In the genomic region with DNA sequence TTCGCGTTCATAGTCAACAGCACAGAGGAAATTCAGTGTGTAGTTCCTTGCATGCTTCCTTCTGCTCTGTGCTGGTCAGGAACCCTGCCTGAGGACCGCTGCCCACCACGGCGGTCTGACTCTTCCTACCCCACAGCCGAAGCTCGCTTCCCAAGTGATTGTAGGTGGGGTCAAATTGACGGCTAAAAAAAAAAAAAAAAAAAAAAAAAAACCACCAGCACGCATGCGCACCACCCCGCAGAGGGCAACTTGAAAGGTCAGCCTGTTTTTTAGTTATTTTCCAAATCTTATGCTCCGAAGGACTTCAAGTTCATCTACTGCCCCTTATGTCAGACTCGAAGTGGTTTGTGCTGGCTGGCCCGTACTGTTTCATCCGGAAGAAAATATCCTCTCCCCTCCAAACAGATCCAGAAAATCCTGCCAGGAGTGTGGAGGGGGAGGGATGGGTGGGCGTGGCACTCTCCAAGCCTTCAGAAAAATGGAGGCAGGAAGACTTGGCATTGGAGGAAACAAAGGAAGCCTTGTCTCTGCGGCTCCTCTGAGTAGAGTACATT, we compare ENCODE assay signal across 23 mouse cellular contexts.
DNase-seq lines count a peak whose midpoint lies in the region; ATAC-seq and TF ChIP-seq lines count a peak whose summit lies in the region.
"Had no signal": no experiment of that assay in that cellular context is flagged by ENCODE, and none has a peak within 500 bp of the region (broad histone marks: within the 10 kb centered on the region; RNA-seq: fewer than 3 reads in every experiment).

No protein-coding gene starts in this region.

- no peaks in the 10 kb centered on the region for H3K79me2 ChIP-seq in CH12.LX (replicated peaks; ENCODE audit: control insufficient read depth, extremely low read depth, insufficient read depth, poor library complexity, severe bottlenecking)

- H3K9ac ChIP-seq in lung, embryonic 16.5 days (ENCODE audit: low read length): no peak overlapping the region
- no peak overlapping the region for H3K9ac ChIP-seq in CH12.LX (ENCODE audit: insufficient read depth, low read depth)
- H3K9ac ChIP-seq: hindbrain, embryonic 12.5 days had no signal

- DNase-seq in embryo, embryonic 11 days: peak; percentile 14
- DNase-seq in embryo, embryonic 10 days (ENCODE audit: low spot score): no peak
- DNase-seq in lung, postnatal 25 days (ENCODE audit: low spot score): no peak
- DNase-seq in CH12.LX (ENCODE audit: extremely low read depth): no peak
- peak; percentile 29 for DNase-seq in embryonic facial prominence, embryonic 10.5 days (ENCODE audit: low spot score)
- DNase-seq in kidney, adult 9 months: no peak
- DNase-seq: adrenal gland, adult 2 months; cerebellum, adult 11-12 months; cerebellum, postnatal 14 days; gastrocnemius, postnatal 10 days; kidney, adult 18-20 months; retina, postnatal 1 day; right cerebral cortex, postnatal 25 days; thymus, postnatal 14 days had no signal

- in situ Hi-C loops in CH12.LX (cut with MboI; ENCODE audit: low pct_ligation_motif_present, low pct_unique_long_range_greater_than_20kb, low sequenced_read_pairs): loop anchor here (25.0 kb wide), 1 partner anchor 144 kb away; no protein-coding TSS in a partner anchor

- no peak for TF ChIP-seq CTCF in CH12.LX (conservative IDR thresholded peaks at IDR 0.05 in 1 of 2, IDR thresholded peaks at IDR 0.05 in 1 of 2; ENCODE audit: low read depth in 2 of 2, low read length in 2 of 2)

- no peak overlapping the region for H3K27ac ChIP-seq in lung, embryonic 16.5 days (ENCODE audit: low read length)
- no peak overlapping the region for H3K27ac ChIP-seq in CH12.LX (ENCODE audit: insufficient read depth, low read depth)
- no peak overlapping the region for H3K27ac ChIP-seq in embryonic facial prominence, embryonic 10.5 days (replicated peaks)
- H3K27ac ChIP-seq: forebrain, embryonic 10.5 days; hindbrain, embryonic 12.5 days; kidney, postnatal 0 days had no signal

- H3K27me3 ChIP-seq in lung, embryonic 16.5 days (ENCODE audit: control insufficient read depth, insufficient read depth, low read depth, low read length): no peaks in the 10 kb centered on the region
- H3K27me3 ChIP-seq in CH12.LX (replicated peaks): no peaks in the 10 kb centered on the region
- H3K27me3 ChIP-seq in embryonic facial prominence, embryonic 10.5 days (replicated peaks; ENCODE audit: low read depth, poor library complexity, severe bottlenecking): no peaks in the 10 kb centered on the region
- H3K27me3 ChIP-seq: hindbrain, embryonic 12.5 days had no signal

- ATAC-seq in lung, embryonic 16.5 days (ENCODE audit: low read depth): no peak
- no peak for ATAC-seq in megakaryocyte, adult 5-6 weeks (ENCODE audit: poor library complexity, severe bottlenecking)
- ATAC-seq: forebrain, embryonic 16.5 days; inflammation-experienced regulatory T-cells, adult 6 months had no signal

- no peak overlapping the region for H3K4me3 ChIP-seq in lung, embryonic 16.5 days (ENCODE audit: low read length)
- no peak overlapping the region for H3K4me3 ChIP-seq in CH12.LX (replicated peaks in 1 of 3; ENCODE audit: low read depth in 2 of 3, low read length in 2 of 3, poor library complexity in 1 of 3)
- no peak overlapping the region for H3K4me3 ChIP-seq in embryonic facial prominence, embryonic 10.5 days
- H3K4me3 ChIP-seq: forebrain, embryonic 10.5 days; hindbrain, embryonic 12.5 days had no signal

- no peak for TF ChIP-seq EP300 in CH12.LX (IDR thresholded peaks at IDR 0.05; ENCODE audit: low read length)

- no peak for TF ChIP-seq POLR2A in CH12.LX (IDR thresholded peaks at IDR 0.05; ENCODE audit: low read depth, low read length)

- H3K4me2 ChIP-seq in lung, embryonic 16.5 days (ENCODE audit: low read depth, low read length): peak overlapping the region; percentile 2
- H3K4me2 ChIP-seq in CH12.LX (ENCODE audit: insufficient read depth, low read depth, poor library complexity, severe bottlenecking): no peak overlapping the region
- H3K4me2 ChIP-seq: heart, embryonic 11.5 days; hindbrain, embryonic 12.5 days; midbrain, embryonic 11.5 days had no signal

- WGBS in lung, embryonic 16.5 days: 54% methylated on average over 17 of the region's 17 CpGs
- WGBS in embryonic facial prominence, embryonic 10.5 days: 67% methylated on average over 17 of the region's 17 CpGs

- no peak for TF ChIP-seq RAD21 in CH12.LX (IDR thresholded peaks at IDR 0.05; ENCODE audit: low read depth, low read length)

- no peaks in the 10 kb centered on the region for H3K9me3 ChIP-seq in lung, embryonic 16.5 days (ENCODE audit: control insufficient read depth, low read length)
- no peaks in the 10 kb centered on the region for H3K9me3 ChIP-seq in CH12.LX (replicated peaks; ENCODE audit: low read length)
- no peaks in the 10 kb centered on the region for H3K9me3 ChIP-seq in embryonic facial prominence, embryonic 10.5 days
- H3K9me3 ChIP-seq: forebrain, embryonic 10.5 days; hindbrain, embryonic 12.5 days had no signal

- H3K36me3 ChIP-seq in lung, embryonic 16.5 days (ENCODE audit: control insufficient read depth, insufficient read depth, low read length): no peaks in the 10 kb centered on the region
- no peaks in the 10 kb centered on the region for H3K36me3 ChIP-seq in CH12.LX (replicated peaks in 1 of 2; ENCODE audit: control insufficient read depth in 1 of 2, insufficient read depth in 1 of 2, low read length in 1 of 2)
- H3K36me3 ChIP-seq in embryonic facial prominence, embryonic 10.5 days (replicated peaks): no peaks in the 10 kb centered on the region
- H3K36me3 ChIP-seq: forebrain, embryonic 10.5 days; hindbrain, embryonic 12.5 days had no signal

- H3K4me1 ChIP-seq in lung, embryonic 16.5 days (replicated peaks; ENCODE audit: control insufficient read depth, insufficient read depth, low read length): no peaks in the 10 kb centered on the region
- H3K4me1 ChIP-seq in CH12.LX (ENCODE audit: control insufficient read depth in 1 of 2, insufficient read depth in 2 of 2): peaks cover 4 to 6% of the 10 kb centered on the region in 2 experiments; a peak in 2 of 4 replicates
- H3K4me1 ChIP-seq in embryonic facial prominence, embryonic 10.5 days: peaks cover 6% of the 10 kb centered on the region
- H3K4me1 ChIP-seq: forebrain, embryonic 10.5 days had no signal

- dilution Hi-C loops in CH12.LX (cut with MboI; ENCODE audit: extremely low pct_ligation_motif_present, extremely low pct_unique_long_range_greater_than_20kb, low sequenced_read_pairs): no loop called here

TF ChIP-seq in CH12.LX, 34 proteins besides CTCF, POLR2A, EP300 and RAD21:
- TF ChIP-seq CHD2 (IDR thresholded peaks at IDR 0.05; ENCODE audit: low read length): no peak
- TF ChIP-seq ZNF384 (IDR thresholded peaks at IDR 0.05; ENCODE audit: low read depth, low read length): 0 out of 2 replicates have a peak, but pooled peaks have one; percentile 20

Comparison
In these comparisons a context has a peak if more than half of its experiments do, and no peak if none do; other contexts are left out.
1. DNase-seq: peak in embryo, embryonic 11 days (single experiment) and embryonic facial prominence, embryonic 10.5 days (single experiment); none in embryo, embryonic 10 days (single experiment), lung, postnatal 25 days (single experiment), CH12.LX (single experiment) and kidney, adult 9 months (single experiment).